Mouse (Mus musculus) liver, postnatal 0 days (tissue): ENCODE results near the gene Frmd5.

ENCODE experiments used
- CTCF ChIP-seq: sonication (generic); IDR thresholded peaks from 2 replicates; pipeline ENCODE4 v1.5.1; 2016; ENCODE audit warnings: antibody characterized with exemption, low read depth
- EP300 ChIP-seq: IDR thresholded peaks from 2 replicates; pipeline ENCODE4 v1.6.1; 2016; ENCODE audit warnings: antibody characterized with exemption, low read depth, mild to moderate bottlenecking

GRCm38 (mm10) chr2:121655966-121656365 lies 150.9 kb downstream of the Frmd5 start:
- TF ChIP-seq CTCF (no peak), EP300 (no peak)
